Mouse (Mus musculus) regulatory T cell (primary cell): Measurements from ENCODE around the gene Tle4.

Experiments used
- in situ Hi-C: fragments of 300-600 bp; cut with MboI, MseI; formaldehyde crosslinking; loops from one replicate; pipeline ENCODE4 v1.15.1; 2025; ENCODE audit warnings: high pct_unique_total_duplicates

Gene Tle4

GRCm38 (mm10) chr19:14479711-14480110, 118.1 kb downstream of the Tle4 start:
- in situ Hi-C loops: loop anchor here (25.0 kb wide), 1 partner anchor 1408 kb away; no protein-coding TSS in a partner anchor

DNA sequence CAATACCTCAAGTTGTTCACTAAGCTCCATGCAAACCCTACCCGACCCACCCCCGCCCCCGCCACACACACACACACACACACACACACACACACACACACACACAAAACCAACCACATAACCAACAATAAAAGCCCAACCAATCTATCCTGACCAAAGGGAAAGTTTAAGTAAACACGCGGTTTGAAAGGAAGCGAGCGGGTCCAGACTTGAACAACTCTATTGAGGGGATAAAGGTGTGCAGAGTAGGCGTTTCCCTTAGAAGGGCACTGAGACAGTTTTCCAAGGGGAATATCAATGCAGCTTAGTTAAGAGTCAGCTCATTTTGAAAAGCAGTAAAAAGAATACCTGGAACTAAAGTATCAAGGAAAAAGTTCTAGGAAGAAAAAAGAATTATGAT, 128.5 kb downstream of the Tle4 start:
- in situ Hi-C loops: no loop called here

- in situ Hi-C loops: no loop called here
Observed at GRCm38 (mm10) chr19:14468733-14469132, 129.1 kb downstream of the Tle4 start.

DNA sequence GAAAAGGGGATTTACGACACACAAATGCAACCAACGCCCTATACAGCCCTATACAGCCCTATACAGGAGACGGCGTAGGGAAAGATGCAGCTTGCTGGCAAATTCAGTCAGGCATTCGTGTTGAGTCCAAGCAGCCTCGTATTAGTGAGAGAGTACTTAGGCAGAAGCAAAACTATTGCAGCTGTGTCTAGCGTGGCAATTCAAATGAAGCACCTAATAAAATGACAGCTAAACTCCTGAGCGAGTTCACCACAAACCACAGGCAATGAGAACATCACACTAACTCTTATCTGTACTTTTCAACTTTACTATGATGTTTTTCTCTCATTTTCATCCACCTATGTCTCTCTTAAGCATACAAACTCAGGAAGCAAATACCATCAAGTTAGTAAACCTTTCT, 131.8 kb downstream of the Tle4 start:
- in situ Hi-C loops: no loop called here

- in situ Hi-C loops: no loop called here
Observed at GRCm38 (mm10) chr19:14463281-14464079, 134.4 kb downstream of the Tle4 start.

GRCm38 (mm10) chr19:14453486-14453885, 144.4 kb downstream of the Tle4 start:
- in situ Hi-C loops: no loop called here

DNA sequence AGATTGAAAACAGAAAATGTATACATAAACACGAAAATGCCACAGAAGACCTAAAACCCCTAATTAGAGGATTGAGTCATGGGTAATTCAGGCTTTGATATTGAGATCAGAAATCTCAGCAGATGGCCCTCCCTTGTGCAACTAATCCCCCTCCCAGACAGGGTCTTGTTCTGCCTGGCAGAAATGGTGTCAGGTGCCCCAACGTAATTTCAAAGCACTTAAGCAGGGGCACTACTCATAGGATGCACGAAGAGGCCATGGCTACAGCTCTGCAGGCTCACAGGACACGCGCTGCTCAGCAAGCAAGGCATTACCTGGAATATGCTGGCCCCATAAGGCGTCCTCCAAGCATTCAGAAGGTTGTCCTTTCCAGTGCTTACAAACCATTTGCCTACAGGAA, 146.5 kb downstream of the Tle4 start:
- in situ Hi-C loops: no loop called here

- in situ Hi-C loops: no loop called here
Observed at GRCm38 (mm10) chr19:14449738-14450137, 148.1 kb downstream of the Tle4 start.

- in situ Hi-C loops: no loop called here
Observed at GRCm38 (mm10) chr19:14448586-14448985, 149.3 kb downstream of the Tle4 start.

DNA sequence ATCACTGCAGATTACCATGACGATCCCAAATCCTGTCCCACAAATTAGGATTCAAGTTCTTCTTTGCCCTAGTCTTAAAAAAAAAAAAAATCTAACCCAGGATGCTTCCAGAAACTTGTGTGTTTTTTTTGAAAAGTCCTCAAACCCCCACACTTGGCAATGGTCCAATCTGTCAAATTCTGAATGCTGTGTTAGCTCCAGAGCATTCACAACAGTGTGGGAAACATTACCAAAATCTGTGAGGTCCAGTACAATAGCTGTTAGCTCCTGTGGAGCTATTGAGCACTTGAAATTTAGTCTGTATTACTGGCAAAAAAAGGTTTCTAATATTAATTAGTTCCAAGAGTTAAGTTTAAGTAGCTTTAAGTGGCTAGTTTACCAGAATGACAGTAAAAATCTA, 150.4 kb downstream of the Tle4 start:
- in situ Hi-C loops: no loop called here

- in situ Hi-C loops: no loop called here
Observed at GRCm38 (mm10) chr19:14441861-14442260, 156.0 kb downstream of the Tle4 start.

GRCm38 (mm10) chr19:14437226-14437625, 160.6 kb downstream of the Tle4 start:
- in situ Hi-C loops: loop anchor here (10.0 kb wide), 1 partner anchor 468 kb away; no protein-coding TSS in a partner anchor

GRCm38 (mm10) chr19:14436567-14436966, 161.3 kb downstream of the Tle4 start:
- in situ Hi-C loops: loop anchor here (10.0 kb wide), 1 partner anchor 468 kb away; no protein-coding TSS in a partner anchor

DNA sequence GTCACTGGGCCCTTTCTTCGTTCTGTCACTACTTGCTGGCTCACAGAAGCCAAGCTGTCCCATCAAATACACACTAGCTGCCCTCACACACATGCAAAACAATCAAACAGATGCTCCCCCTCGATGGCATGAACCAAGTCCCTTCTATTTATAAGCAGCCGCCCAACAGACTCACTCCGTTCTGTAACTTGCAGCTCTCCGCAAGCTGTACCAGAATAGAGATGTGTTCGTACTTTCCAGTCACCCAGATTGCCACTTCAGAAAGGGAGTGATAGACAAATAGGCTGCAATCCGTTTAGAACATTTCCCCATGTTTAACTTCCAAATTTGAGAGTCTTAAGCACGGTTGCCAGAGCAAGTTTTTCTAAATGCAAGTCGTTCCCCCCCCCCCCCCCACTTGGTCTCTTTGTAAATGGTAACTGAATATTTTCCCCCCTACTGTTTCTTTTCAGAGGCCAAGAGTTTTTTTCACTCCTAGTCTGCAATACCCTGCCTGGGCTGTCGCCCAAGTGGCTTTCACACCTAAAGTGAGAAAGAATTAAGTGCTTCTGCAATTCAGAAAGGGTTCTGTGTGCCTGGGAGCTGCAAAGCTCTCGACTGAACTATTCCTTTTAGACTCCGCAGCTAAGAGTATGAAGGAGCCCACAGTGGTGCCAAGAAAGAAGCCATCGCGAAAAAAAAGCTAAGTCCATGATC, 162.0 kb downstream of the Tle4 start:
- in situ Hi-C loops: loop anchor here (10.0 kb wide), 1 partner anchor 469 kb away; no protein-coding TSS in a partner anchor

- in situ Hi-C loops: loop anchor here (10.0 kb wide), 1 partner anchor 471 kb away; no protein-coding TSS in a partner anchor
Observed at GRCm38 (mm10) chr19:14433900-14434299, 164.0 kb downstream of the Tle4 start.

GRCm38 (mm10) chr19:14432436-14432835, 165.4 kb downstream of the Tle4 start:
- in situ Hi-C loops: loop anchor here (10.0 kb wide), 1 partner anchor 472 kb away; no protein-coding TSS in a partner anchor

DNA sequence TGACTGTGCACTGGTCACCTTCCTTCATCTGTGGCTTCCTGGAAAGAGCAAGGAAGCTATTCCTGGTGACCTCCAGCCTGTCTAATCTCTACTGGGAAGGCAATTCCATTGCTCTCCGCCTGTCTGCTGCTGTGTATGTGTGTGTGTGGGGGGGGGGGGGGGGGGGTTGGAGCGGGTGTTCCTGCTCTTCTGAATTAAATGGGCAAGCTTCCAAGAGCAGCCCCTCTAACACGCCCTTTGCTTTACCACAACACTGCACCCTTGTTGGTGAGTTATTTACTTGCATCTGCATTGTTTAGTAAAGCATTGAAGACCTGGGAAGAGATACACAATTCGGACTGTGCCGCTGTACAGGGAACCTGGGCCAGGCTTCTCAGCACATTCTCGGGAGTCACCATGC, 170.9 kb downstream of the Tle4 start:
- in situ Hi-C loops: no loop called here

GRCm38 (mm10) chr19:14426244-14426868, 171.5 kb downstream of the Tle4 start:
- in situ Hi-C loops: no loop called here

- in situ Hi-C loops: no loop called here
Observed at GRCm38 (mm10) chr19:14425122-14425521, 172.7 kb downstream of the Tle4 start.

DNA sequence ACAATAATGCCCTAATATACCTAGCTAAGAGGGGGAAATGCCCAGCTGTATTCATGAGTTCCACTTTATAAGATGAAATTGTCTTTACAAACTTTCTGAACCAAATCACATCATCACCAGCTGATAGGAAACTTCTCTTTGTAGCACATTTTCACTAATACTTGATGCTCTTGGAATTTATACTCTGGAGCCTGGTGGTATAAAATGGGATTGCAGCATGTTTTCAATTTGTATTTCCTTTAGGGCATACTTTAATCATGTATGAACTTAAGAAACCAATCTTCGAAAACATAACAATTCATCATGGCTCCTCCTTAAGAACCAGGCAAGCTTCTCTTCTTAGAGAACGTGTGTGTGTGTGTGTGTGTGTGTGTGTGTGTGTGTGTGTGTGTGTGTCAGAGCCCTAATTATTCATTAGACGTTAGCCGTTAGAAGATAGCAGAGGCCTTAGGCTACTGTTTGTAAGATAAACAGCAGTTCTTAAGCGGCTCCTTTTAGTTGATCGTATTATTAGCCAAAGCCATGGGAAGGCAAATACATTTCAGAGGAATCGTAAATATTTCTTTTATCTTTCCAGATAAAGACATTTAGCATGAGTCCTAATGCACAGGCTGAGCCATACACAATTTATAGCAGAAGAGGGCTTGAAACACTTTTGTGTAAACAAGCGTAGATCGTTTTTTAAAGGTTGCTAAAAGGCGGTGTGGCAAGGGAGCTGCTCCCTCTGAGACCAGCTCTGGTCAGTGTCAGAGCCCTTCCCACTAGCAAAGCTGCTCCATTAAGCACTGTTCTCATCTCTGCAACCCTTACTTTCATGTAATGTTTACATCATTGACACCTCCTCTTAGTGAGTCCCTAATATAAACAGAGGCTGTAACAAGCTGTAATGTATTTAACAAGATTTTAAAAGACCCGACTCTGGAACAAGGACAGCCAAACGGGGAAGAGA, 173.6 kb downstream of the Tle4 start:
- in situ Hi-C loops: no loop called here

DNA sequence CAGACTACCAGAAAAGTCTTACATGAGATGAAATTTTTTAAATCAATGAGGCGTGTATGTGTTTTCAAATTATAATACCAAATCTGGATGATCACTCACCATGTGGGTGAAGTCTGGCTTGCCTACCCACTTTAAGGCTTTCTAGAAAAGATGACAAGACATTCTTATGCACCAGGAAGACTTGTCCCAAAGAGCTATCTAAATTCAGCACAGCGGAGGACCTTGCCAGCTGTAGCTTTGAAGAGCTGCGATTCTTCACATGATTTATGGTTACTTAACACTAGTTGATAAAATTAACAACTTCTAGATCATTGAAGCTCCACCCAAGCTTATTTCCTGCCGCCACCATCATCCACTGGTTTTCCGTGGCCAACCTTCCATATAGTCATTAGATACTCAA, 176.2 kb downstream of the Tle4 start:
- in situ Hi-C loops: no loop called here
